Mouse (Mus musculus) neural tube, postnatal 0 days (tissue): ENCODE measurements around the gene Fam120a. TPM values are rescaled to one million over a fixed set of nuclear protein-coding genes. Genes with fewer than 3 reads are reported as not detected.

Source experiments
- polyA plus RNA-seq: library from polyadenylated mRNA; unstranded; fragments of >200 nt; fragmentation: Nextera tagmentation; extraction: Ambion mirVana; gene quantifications from 2 replicates; pipeline ENCODE4 v1.2.1, GENCODE M21; 2015

The Fam120a gene
- polyA plus RNA-seq, result 11.5 and 12.5 TPM in 2 replicates

GRCm38 (mm10) chr13:48967956-48968749, at the start of gene Fam120a:
Gene Fam120a (minus strand): TSS chr13:48968017.

GRCm38 (mm10) chr13:48870771-48871731, 96.8 kb downstream of the Fam120a start, which contains the start of gene Phf2:
Gene Phf2 (minus strand): TSS chr13:48871119.

Other genes with a start within 250 kb of the Fam120a start
- 5.0 and 6.2 TPM in 2 replicates for gene Phf2, start 96.9 kb downstream of the Fam120a start, polyA plus RNA-seq
- 16.1 and 20.2 TPM in 2 replicates for gene Wnk2, start 180.0 kb upstream of the Fam120a start, polyA plus RNA-seq
- gene Ninj1, start 219.5 kb upstream of the Fam120a start, polyA plus RNA-seq, result 65.9 and 76.6 TPM in 2 replicates
- 48.5 and 64.9 TPM in 2 replicates for gene Card19, start 248.0 kb upstream of the Fam120a start, polyA plus RNA-seq